Mouse (Mus musculus): ENCODE data around the gene Fgf14.
"Not testable (repeated sequence)": the region's sequence is repeated elsewhere in the genome, so short reads cannot be mapped to it uniquely, and the experiment has no call there.

Gene Fgf14

GRCm38 (mm10) chr14:124191913-124192814 is 484.8 kb downstream of the Fgf14 start:
- no peak for DNase-seq

DNA sequence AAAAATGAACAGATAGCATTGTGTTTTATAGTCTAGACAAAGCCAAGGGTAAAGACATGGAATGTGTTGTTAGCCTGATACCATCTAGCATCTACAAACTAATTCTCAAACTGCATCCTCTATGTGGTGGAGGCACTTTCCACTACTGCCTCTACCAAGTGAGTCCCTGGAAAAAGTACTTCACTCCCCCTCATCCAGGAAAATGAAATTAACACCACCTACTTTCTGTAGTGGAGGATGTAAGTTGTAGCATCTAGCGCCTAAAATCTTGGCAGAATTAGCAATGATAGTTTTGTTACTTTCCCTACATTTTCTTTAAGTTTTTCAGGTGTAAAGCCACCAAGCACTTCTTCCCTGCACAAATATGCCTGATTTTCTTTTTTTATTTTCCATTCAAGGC is 496.7 kb downstream of the Fgf14 start:
- no peak for DNase-seq

DNA sequence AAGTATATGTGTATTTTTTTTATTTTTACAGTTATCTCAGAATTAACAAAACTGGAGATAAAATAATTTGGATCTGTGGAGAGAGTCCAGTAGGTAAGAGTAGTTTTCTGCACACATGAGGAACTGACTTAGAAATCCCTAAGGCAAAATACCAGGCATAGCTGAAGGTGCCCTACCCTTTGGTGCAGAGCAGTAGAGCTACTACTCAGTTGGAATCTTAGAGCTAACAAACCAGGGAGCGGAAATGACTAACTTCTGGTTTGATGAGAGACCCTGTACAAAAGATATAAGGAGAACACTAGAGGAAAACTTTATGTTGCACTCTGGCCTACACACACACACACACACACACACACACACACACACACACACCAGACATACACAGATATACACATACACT is 502.8 kb downstream of the Fgf14 start:
- DNase-seq = no peak

DNA sequence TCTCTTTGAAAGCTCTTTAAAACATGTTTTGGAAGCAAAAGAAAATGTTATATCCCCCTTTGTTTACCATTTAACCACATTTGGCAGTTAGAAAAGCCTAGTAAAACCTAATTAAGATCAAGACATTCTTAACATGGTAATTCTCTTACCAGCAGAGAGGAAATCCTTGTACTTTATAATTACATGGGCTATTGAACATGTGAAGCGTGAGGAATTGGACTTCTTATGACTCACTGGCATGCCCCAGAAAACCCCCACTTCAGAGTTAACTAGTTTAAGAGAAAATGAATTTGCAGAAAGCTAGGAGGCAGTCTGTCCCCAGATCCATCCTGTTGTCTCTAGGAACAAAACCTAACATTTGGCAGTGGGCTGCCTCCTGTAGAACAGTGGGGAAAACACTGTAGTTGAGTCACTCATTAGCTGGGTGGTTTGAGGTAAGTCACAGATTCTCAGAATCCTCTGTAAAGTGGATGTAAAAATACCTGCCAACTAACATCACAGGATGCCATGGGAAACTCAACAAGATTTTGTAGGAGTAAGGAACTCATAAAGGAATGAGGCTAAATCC is 513.2 kb downstream of the Fgf14 start:
- DNase-seq = no peak

DNA sequence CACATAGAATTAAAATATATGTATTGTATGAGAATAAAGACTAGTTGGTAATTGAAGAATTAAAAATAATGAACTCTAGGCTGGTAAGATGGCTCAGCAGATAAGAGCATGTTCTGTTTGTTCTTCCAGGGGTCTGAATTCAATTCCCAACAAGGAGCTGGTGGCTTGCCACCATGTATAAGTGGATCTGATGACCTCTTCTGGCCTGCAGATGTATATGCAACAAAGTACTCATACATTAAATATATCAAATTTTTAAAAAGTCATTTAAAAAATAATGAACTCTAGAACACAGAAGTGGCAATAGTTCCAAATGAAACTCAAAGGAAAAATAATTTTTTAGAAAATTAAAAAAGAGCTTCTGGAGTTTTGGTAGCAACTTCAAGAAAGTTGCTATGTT is 529.5 kb downstream of the Fgf14 start:
- DNase-seq = no peak

GRCm38 (mm10) chr14:124107205-124107873 is 569.6 kb downstream of the Fgf14 start:
- DNase-seq = no peak

GRCm38 (mm10) chr14:124083126-124083525 is 593.8 kb downstream of the Fgf14 start:
- DNase-seq = no peak

DNA sequence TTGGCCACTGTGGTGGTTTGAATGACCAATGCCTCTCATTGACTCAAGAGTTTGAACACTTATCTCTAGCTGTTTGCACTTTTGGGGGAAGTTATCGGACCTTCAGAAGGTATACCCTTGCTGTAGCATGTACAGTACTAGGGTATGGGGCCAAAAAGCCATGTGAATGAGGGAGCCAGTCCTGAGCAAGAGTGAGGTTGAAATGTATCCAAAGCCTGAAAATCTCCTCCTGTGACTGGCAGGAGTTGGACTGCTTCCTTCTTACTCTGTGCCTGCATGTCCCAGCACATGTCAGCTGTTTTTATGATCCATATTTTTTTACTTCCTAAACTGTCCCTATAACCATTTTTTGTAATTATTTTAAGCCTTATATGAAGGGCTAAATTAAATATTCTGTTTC is 632.9 kb downstream of the Fgf14 start:
- no peak for DNase-seq

- no peak for DNase-seq
These were observed 636.3 kb downstream of the Fgf14 start for GRCm38 (mm10) chr14:124040651-124041050.

GRCm38 (mm10) chr14:124037434-124037833 is 639.5 kb downstream of the Fgf14 start:
- DNase-seq = no peak

DNA sequence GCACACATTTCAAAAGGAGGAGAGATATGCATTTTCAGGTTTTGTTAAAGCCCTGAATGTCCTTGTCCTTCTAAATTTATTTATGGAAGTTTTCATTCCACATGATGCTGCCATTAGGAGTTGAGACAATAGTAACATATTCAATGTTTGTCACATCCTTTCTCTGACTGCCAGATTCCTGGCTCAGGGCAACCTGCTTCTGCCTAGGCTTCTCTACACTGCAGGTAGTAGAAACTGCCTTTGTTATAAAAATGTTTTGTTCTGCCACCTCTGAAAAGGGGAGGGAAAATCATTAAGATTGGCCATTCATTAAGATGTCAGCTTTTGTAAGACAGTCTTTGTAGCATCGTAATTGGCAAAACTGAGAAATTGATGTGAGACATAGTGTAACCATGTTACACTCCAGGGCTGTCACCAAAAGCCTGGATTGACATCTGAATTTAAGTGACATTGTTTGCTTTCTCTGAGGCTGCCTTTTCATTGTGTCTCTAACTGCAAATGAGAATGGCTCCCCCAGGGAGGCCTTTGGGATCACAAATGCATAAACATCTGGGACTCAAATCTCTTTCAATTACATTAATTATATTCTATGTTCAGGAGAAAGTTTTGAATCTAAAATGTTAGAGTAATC is 640.2 kb downstream of the Fgf14 start:
- no peak for DNase-seq

DNA sequence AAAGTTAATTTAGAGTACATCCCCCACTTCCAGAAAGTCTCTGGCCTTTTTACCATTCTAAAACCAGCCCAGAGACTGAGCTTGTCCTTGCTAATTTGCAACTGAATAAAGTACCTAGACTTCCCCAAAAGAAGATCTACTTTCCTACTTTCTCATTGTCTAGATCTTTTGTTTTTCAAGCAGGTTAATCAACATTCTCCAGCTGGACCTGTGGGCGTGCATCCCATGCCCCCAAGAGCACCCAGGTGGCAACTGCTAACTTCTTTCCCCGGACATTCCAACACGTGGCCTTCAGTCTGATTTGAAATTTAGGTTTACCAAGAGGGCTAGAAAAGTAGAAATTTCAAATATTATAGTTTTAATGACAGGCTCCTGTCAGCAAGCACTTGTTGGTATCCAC is 643.6 kb downstream of the Fgf14 start:
- DNase-seq = not testable (repeated sequence)

- no peak for DNase-seq
These were observed 648.8 kb downstream of the Fgf14 start for GRCm38 (mm10) chr14:124027886-124028670.

DNA sequence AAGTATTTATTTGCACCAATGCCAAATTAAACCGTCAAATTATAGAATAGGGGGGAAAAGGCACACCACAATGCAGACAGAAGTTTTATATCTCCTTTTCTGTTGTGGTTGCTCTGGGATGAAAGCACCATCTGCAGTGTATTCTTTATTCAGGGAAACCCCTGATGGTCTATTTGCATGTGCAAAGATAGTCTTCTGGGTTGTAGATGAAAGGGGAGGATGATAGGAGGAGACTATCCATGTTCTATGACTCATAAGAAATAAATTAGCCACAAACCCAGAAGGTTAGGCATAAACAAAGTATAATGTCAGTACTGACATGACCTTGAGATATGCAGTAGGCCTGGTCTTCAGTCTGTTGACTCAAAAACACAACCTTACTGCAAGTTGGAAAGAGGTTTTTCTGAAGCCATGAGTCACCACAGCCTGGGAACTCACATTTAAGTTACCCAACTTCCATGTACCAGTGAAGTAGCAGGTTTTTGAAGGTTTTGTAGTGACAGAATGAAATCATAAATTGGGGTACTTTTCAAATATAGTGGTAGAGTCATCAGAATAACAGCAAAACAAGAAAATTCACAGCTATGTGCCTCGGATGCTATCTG is 686.2 kb downstream of the Fgf14 start:
- DNase-seq = no peak

DNA sequence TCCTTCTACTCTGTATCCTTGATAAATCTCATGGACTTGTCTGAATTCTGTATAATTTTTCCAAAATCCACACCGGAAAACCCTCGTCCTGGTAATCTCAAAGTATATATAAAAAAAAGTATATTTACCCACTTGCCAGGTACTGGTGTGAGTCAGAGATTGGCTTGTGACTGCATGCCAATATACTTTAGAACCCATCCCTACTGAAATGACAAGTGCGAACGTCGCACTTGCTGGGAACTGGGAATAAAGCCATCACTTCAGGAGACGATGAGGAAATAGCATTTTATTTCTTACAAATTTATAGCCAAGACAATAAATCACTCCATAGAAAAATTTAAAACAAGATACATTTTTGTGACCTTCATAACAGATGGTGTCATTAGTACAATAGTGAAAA is 708.9 kb downstream of the Fgf14 start:
- no peak for DNase-seq

DNA sequence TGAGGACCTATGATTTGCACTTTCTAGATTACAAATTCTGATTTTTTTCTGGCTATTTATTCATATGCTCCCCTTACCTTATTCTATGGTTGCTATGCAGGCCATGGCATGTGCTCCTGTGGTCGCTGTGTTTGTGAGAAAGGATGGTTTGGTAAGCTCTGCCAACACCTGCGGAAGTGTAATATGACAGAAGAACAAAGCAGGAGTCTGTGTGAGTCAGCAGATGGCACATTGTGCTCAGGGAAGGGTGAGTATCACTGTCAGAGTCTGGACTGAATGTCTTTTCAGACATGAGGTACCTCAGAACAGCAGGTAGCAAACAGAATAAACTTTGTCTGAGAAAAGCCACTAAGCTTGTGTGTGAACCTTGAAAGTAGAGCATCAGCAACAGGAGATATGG is 710.4 kb downstream of the Fgf14 start:
- DNase-seq = no peak
